Mouse (Mus musculus) granulocyte monocyte progenitor cell, adult 5-6 weeks (primary cell): Measurements from ENCODE around the gene Tent5b. TPM values are rescaled to one million over a fixed set of nuclear protein-coding genes. Genes with fewer than 3 reads are reported as not detected.

Experiments used
- total RNA-seq, 2 experiments: library from RNA; stranded (forward) in 1 of 2; stranded (reverse) in 1 of 2; fragments of 200-712, 200-1000 nt in 1 of 2; fragments of >200 nt in 1 of 2; fragmentation: Nextera tagmentation in 1 of 2; gene quantifications; 2 replicates each; pipeline ENCODE4 v1.2.3; 2014 to 2017

The Tent5b gene
- total RNA-seq, 2 experiments from 2014 or later = not detected

Other genes starting within 250 kb of the Tent5b start
- 0.19 and 2.0 TPM in 2 replicates for gene Map3k6, start 239.3 kb upstream of the Tent5b start, total RNA-seq (2014; fragmentation: Nextera tagmentation)
- 3.7 and 4.1 TPM in 2 replicates for gene Map3k6, start 239.3 kb upstream of the Tent5b start, total RNA-seq (2017)
- gene Sytl1, start 217.0 kb upstream of the Tent5b start, total RNA-seq (2014; fragmentation: Nextera tagmentation) = 1.8 and 6.1 TPM in 2 replicates
- gene Sytl1, start 217.0 kb upstream of the Tent5b start, total RNA-seq (2017) = 2.2 and 2.6 TPM in 2 replicates
- gene Tmem222, start 202.3 kb upstream of the Tent5b start, total RNA-seq (2014; fragmentation: Nextera tagmentation) = 52.0 and 54.1 TPM in 2 replicates
- gene Tmem222, start 202.3 kb upstream of the Tent5b start, total RNA-seq (2017) = 16.0 and 20.0 TPM in 2 replicates
- gene Wdtc1, start 126.7 kb upstream of the Tent5b start, total RNA-seq (2014; fragmentation: Nextera tagmentation) = 10.2 and 10.7 TPM in 2 replicates
- 7.2 and 9.1 TPM in 2 replicates for gene Wdtc1, start 126.7 kb upstream of the Tent5b start, total RNA-seq (2017)
- gene Slc9a1, start 110.4 kb upstream of the Tent5b start, total RNA-seq (2014; fragmentation: Nextera tagmentation) = 17.4 and 22.1 TPM in 2 replicates
- gene Slc9a1, start 110.4 kb upstream of the Tent5b start, total RNA-seq (2017) = 9.9 and 14.6 TPM in 2 replicates
- not detected in 2 replicates for gene Trnp1, start 18.4 kb downstream of the Tent5b start, total RNA-seq (2014; fragmentation: Nextera tagmentation)
- gene Trnp1, start 18.4 kb downstream of the Tent5b start, total RNA-seq (2017) = not detected in 2 replicates
- gene Kdf1, start 38.8 kb downstream of the Tent5b start, total RNA-seq (2014; fragmentation: Nextera tagmentation) = 0.32 TPM in 1 of 2 replicates, not detected in the other
- not detected in 2 replicates for gene Kdf1, start 38.8 kb downstream of the Tent5b start, total RNA-seq (2017)
- 246 and 253 TPM in 2 replicates for gene Nudc, start 65.9 kb downstream of the Tent5b start, total RNA-seq (2014; fragmentation: Nextera tagmentation)
- 262 and 283 TPM in 2 replicates for gene Nudc, start 65.9 kb downstream of the Tent5b start, total RNA-seq (2017)
- gene Nr0b2, start 73.2 kb downstream of the Tent5b start, total RNA-seq (2014; fragmentation: Nextera tagmentation) = 4.0 and 6.4 TPM in 2 replicates
- gene Nr0b2, start 73.2 kb downstream of the Tent5b start, total RNA-seq (2017) = 1.4 and 2.0 TPM in 2 replicates
- 4.2 and 17.8 TPM in 2 replicates for gene Gpatch3, start 94.6 kb downstream of the Tent5b start, total RNA-seq (2014; fragmentation: Nextera tagmentation)
- 18.3 and 23.7 TPM in 2 replicates for gene Gpatch3, start 94.6 kb downstream of the Tent5b start, total RNA-seq (2017)
- gene Gpn2, start 104.2 kb downstream of the Tent5b start, total RNA-seq (2014; fragmentation: Nextera tagmentation) = 11.5 and 16.2 TPM in 2 replicates
- gene Gpn2, start 104.2 kb downstream of the Tent5b start, total RNA-seq (2017) = 21.3 and 27.2 TPM in 2 replicates
- gene Sfn, start 122.0 kb downstream of the Tent5b start, total RNA-seq (2014; fragmentation: Nextera tagmentation) = 2.8 and 3.1 TPM in 2 replicates
- 3.6 and 4.3 TPM in 2 replicates for gene Sfn, start 122.0 kb downstream of the Tent5b start, total RNA-seq (2017)
- gene Zdhhc18, start 170.0 kb downstream of the Tent5b start, total RNA-seq (2014; fragmentation: Nextera tagmentation) = 12.9 and 22.4 TPM in 2 replicates
- 10.7 and 12.5 TPM in 2 replicates for gene Zdhhc18, start 170.0 kb downstream of the Tent5b start, total RNA-seq (2017)
- gene Pigv, start 192.5 kb downstream of the Tent5b start, total RNA-seq (2014; fragmentation: Nextera tagmentation) = 8.7 and 11.5 TPM in 2 replicates
- gene Pigv, start 192.5 kb downstream of the Tent5b start, total RNA-seq (2017) = 6.6 and 8.1 TPM in 2 replicates